Mouse (Mus musculus): ENCODE measurements at regions not wholly inside any gene's neighbourhood (a gene's known extent, or its start where the extent isn't known, plus 50 kb on each side); places are given as distances from the start of the nearest gene placed in this dataset.

GRCm38 (mm10) chr15:62361171-62361570 lies 1438.4 kb upstream of the A1bg start:
- POLR2A ChIA-PET = no interaction called here
- CTCF ChIA-PET = no interaction called here

- POLR2A ChIA-PET = interaction anchor here in 2 of 4 experiments (0.6 to 0.7 kb wide), 2 partner anchors 67 to 1294 kb away, joined by 6 to 7 read pairs; no protein-coding TSS in a partner anchor
- CTCF ChIA-PET = interaction anchor here in 1 of 4 experiments (0.7 kb wide), 1 partner anchor 54 kb away, joined by 3 read pairs; no protein-coding TSS in a partner anchor
Measured at GRCm38 (mm10) chr15:62358338-62359239, 1435.8 kb upstream of the A1bg start.

GRCm38 (mm10) chr15:62353786-62354185 lies 1431.0 kb upstream of the A1bg start:
- ChIA-PET CTCF (no interaction called here), POLR2A (no interaction called here)

GRCm38 (mm10) chr15:62350862-62351757 lies 1428.3 kb upstream of the A1bg start:
- CTCF ChIA-PET = no interaction called here
- POLR2A ChIA-PET = no interaction called here

- CTCF ChIA-PET = no interaction called here
- POLR2A ChIA-PET = no interaction called here
Measured at GRCm38 (mm10) chr15:62349981-62350380, 1427.2 kb upstream of the A1bg start.

- POLR2A ChIA-PET = interaction anchor here in 1 of 4 experiments (0.6 kb wide), 1 partner anchor 1273 kb away, joined by 5 read pairs; no protein-coding TSS in a partner anchor
- CTCF ChIA-PET = no interaction called here
Measured at GRCm38 (mm10) chr15:62348956-62349355, 1426.1 kb upstream of the A1bg start.

GRCm38 (mm10) chr15:62347697-62348096 lies 1424.9 kb upstream of the A1bg start:
- CTCF ChIA-PET = no interaction called here
- POLR2A ChIA-PET = no interaction called here

- POLR2A ChIA-PET = no interaction called here
- CTCF ChIA-PET = no interaction called here
Measured at GRCm38 (mm10) chr15:62345893-62346292, 1423.1 kb upstream of the A1bg start.

- ChIA-PET POLR2A (no interaction called here), CTCF (interaction anchor here in 1 of 4 experiments (0.5 kb wide), 1 partner anchor 362 kb away, joined by 5 read pairs; no protein-coding TSS in a partner anchor)
Measured at GRCm38 (mm10) chr15:62336454-62337284, 1413.9 kb upstream of the A1bg start.

GRCm38 (mm10) chr15:62334256-62335009 lies 1411.6 kb upstream of the A1bg start:
- POLR2A ChIA-PET = no interaction called here
- CTCF ChIA-PET = interaction anchor here in 1 of 4 experiments (0.6 kb wide), 1 partner anchor 204 kb away, joined by 4 read pairs; no protein-coding TSS in a partner anchor

GRCm38 (mm10) chr15:62332129-62332528 lies 1409.3 kb upstream of the A1bg start:
- CTCF ChIA-PET = no interaction called here
- POLR2A ChIA-PET = no interaction called here

GRCm38 (mm10) chr15:62331138-62331800 lies 1408.5 kb upstream of the A1bg start:
- POLR2A ChIA-PET = interaction anchor here in 2 of 4 experiments (0.7 to 1.0 kb wide), 2 partner anchors 327 to 347 kb away, joined by 3 read pairs; no protein-coding TSS in a partner anchor
- CTCF ChIA-PET = no interaction called here

GRCm38 (mm10) chr15:62328920-62329319 lies 1406.1 kb upstream of the A1bg start:
- CTCF ChIA-PET = no interaction called here
- POLR2A ChIA-PET = no interaction called here

GRCm38 (mm10) chr15:62328305-62328881 lies 1405.6 kb upstream of the A1bg start:
- CTCF ChIA-PET = no interaction called here
- POLR2A ChIA-PET = no interaction called here

- CTCF ChIA-PET = no interaction called here
Measured at GRCm38 (mm10) chr15:62327481-62327880, 1404.7 kb upstream of the A1bg start.

GRCm38 (mm10) chr15:62326524-62326923 lies 1403.7 kb upstream of the A1bg start:
- ChIA-PET POLR2A (interaction anchor here in 1 of 4 experiments (1.1 kb wide), 1 partner anchor 697 kb away, joined by 3 read pairs; no protein-coding TSS in a partner anchor), CTCF (no interaction called here)

More at GRCm38 (mm10) chr15:62327481-62327880, 1404.7 kb upstream of the A1bg start:
- POLR2A ChIA-PET = no interaction called here

GRCm38 (mm10) chr15:62325451-62326290 lies 1402.9 kb upstream of the A1bg start:
- CTCF ChIA-PET = interaction anchor here in 2 of 4 experiments (0.5 to 0.7 kb wide), 2 partner anchors 151 to 462 kb away, joined by 3 read pairs; no protein-coding TSS in a partner anchor
- POLR2A ChIA-PET = interaction anchor here in 1 of 4 experiments (1.1 kb wide), 1 partner anchor 696 kb away, joined by 3 read pairs; no protein-coding TSS in a partner anchor

Data from embryonic stem cell, embryonic (primary cell).